Mouse (Mus musculus) thymus, postnatal 4 days (tissue): ENCODE data around the gene Gck.

Experiments
- DNase-seq: peaks from one replicate; pipeline ENCODE4 v3.0.0; 2021

The Gck gene

DNA sequence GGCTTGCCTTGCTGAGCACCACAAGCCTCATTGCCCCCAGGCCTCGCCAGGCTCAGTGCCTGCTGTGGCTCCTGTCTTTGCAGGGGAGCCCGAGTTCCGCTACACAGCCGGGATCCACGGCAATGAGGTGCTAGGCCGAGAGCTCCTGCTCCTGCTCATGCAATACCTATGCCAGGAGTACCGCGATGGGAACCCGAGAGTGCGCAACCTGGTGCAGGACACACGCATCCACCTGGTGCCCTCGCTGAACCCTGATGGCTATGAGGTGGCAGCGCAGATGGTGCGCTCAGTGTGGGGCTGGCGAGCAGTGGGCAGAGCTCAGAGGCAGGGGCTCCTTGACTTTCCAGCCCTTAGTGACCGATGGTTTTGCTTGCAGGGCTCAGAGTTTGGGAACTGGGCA lies 80.5 kb downstream of the Gck start:
- DNase-seq: no peak

DNA sequence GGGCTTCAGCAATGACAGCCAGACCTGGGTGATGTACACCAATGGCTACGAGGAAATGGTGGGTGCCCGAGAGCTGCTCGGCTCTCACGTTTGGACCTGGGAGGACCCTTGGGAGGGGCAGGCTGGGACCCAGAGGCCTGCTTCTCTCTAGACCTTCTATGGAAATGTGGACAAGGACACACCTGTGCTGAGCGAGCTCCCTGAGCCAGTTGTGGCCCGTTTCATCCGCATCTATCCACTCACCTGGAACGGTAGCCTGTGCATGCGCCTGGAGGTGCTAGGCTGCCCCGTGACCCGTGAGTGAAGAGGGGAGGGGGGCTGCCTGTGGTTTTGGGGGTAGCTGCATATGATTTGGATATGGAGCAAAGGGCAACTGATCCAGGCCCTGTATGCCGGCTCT lies 81.6 kb downstream of the Gck start:
- DNase-seq: no peak

DNA sequence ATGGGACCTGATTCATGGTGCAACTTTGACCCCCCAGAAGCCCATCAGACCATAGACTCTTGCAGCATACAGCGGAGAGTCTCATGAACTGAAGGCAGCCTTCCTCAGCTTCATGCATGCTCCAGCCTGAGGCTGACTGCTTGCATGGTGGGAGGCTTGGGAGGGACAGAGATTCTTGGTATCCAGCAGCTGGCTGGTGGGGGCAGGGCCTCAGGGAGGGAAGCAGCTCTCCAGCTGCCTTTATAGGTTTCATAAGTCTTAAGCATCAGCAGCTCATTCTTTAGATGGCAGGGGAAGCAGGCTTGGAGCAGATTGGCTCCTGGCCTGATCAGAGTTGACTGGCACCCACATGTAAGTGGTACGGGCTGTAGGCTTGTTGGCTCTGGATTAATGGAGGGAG lies 82.7 kb downstream of the Gck start:
- DNase-seq: no peak

DNA sequence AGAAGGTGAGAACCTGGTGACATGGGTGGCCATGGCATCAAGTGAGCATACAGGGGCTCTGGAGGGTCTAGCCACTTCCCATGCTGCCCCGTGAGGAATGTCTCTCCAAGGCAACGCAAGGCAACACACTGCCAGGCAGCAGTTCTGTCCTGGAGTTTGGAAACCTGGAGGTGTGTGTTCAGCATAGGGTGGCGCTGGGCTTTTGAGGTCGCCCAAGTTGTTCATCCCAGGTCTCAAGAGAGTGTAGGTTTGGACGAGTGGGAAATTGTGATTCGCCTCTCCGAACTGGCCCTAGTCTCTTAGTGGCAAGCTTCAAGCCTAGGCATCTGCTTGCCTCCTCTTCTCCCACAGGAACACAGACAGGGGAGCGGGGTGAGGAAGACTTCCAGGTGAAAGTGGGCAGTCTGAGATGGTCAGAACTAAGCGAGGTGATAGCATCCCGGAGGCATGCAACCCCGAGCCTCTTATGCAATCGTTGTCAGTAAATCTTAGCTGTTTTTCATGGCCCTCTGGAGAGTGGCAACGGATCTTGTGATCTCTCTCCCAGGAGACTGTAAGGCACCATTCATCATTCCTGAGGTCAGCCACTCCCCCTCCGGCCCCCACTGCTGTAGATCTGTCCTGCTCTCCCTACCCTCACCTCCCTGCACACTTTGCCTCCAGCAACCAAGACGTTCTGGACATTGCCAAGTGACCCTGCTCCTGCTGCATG lies 87.3 kb downstream of the Gck start:
- no peak for DNase-seq

DNA sequence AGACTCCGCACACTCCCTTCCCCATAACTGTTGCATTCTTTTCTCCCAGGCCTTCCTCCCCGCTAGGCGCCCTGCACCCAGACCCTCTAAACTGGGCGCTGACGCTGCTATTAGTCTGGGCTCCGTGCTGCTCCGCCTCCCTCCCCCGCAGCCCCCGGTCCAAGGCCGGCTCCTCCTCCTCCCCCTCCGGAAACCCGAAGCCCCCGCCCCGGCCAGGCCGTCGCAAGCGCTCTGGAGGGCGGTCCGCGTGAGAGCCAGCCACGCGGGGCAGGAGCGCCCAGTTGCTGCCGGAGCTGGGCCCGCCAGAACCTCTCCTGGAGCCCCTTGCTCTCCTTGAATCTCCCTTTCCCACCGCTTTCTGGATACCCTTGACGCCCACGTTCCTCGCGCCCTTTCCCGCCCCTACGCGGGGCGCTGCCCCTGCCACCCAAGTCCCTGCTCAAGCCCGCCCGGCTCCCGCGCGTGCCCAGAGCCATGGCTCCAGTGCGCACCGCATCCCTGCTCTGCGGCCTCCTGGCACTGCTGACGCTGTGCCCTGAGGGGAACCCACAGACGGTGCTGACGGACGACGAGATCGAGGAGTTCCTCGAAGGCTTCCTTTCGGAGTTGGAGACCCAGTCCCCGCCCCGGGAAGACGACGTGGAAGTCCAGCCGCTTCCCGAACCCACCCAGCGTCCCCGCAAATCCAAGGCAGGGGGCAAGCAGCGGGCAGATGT lies 88.0 kb downstream of the Gck start, which contains the start of gene Aebp1:
Gene Aebp1, plus strand, starts transcription at position 270 of the 716 bp plus-strand sequence.
- peak; percentile 58 for DNase-seq

DNA sequence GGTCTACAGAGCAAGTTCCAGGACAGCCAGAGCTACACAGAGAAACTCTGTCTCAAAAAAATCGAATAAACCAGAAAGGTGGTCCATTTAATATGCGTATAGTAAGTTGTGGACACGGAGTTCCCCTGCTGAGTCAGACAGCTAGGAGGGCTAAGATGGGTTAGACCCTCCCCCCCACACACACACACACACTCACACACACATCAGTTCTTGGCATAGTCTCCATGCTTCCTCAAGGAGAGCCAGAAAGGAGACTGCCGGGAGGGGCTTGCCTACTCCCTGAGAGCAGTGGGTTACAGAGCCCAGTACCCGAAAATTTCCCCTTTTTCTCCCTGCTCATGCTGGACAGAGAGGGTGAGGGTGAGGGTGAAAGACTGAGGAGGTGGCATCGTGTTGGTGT lies 89.2 kb downstream of the Gck start:
- no peak for DNase-seq

DNA sequence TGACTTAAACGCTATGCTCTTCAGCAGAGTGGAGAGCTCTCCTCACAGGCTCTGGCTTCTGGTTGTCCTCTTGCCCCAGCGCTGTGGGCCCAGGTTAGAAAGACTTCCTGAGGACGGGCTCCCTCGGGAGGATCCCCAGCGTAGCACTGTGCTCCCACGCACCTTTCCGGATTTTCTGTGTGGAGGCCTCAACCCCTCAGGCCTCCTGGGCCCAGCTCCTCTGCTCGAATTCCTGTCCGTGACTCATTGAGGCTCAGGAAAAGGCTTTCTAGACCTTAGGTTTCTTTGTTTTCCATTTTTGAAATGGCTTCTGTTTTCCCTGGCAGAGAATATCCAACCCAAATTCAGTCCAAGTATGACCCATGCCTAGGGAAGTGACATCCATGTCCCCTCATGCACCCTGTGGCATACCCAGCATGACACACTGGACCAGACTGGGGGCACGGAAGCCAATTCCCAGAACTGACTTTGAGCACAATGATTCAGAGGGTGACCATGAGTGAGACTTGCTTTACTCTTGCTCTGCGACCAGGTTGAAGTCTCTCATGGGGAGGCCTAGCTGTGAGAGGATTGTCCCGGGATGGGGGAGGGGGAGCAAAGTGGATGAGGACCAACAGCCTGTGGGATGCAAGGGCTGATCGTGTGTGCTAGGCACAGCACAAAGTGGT lies 89.9 kb downstream of the Gck start:
- no peak for DNase-seq

DNA sequence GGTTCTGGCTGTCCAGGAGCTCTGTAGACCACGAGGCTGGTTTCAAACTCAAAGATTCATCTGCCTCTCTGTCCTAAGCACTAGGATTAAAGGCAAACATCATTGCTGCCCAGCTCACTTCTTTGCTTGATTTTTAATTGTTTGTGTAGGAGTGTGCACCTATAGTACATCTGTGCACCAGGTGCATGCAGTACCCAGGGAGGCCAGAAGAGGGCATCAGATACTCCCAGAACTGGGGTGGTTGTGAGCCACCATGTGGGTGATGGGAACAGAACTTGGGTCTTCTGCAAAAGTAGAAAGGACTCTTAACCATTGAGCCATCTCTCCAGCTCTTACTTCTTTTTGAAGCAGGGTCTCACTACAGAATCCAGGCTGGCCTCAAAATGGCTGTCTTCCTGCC lies 91.2 kb downstream of the Gck start:
- peak; percentile 34 for DNase-seq

DNA sequence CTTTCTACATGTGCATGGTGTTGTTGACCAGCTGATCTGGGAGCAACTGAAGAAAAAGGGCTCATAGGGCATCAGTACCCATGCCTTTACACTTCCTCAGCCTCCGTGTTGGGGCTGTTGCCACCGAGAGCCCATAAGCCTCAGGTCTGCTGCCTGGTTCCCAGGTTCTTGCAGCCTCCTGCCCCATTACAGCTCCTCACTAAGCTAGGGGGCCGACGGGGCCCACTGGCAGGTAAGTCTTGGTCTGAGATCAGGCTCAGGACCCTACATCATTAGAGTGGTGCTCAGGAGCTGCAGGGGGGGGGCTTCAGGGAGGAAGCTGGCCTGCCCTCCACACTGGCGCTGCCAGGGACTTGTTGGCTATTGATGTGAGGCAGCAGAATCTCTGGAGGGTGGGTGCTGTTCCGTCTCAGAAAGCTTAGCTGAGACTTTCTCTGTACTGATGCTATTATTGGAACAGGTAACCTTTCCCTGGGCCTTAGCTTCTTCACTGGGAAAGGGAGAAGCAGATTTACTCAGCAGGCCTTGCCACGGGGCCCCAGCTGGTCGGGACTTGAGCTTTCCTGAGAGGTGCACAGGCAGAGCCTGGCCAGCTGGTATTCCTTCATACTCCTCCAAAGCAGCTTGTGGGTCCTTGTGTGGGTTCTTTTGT lies 93.3 kb downstream of the Gck start:
- DNase-seq: no peak

DNA sequence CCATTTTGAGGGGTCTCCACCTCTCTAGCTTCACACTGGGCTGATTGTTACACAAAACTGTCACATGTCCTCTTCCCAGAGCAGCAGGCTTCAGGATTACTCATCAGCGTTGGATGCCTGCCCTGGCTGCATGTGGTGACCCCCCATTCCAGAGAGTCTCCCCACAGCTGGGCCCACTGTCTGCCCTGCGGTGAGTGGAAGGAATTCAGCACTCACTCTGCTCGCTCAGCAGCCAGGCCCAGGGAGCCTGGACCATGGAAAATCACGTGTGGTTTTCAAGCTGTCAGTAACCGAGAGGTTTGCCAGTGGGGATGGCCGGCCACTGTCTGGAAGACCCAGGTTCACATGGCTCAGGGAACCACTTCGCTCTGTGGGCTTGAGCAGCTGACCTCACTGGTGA lies 94.0 kb downstream of the Gck start:
- DNase-seq: no peak

DNA sequence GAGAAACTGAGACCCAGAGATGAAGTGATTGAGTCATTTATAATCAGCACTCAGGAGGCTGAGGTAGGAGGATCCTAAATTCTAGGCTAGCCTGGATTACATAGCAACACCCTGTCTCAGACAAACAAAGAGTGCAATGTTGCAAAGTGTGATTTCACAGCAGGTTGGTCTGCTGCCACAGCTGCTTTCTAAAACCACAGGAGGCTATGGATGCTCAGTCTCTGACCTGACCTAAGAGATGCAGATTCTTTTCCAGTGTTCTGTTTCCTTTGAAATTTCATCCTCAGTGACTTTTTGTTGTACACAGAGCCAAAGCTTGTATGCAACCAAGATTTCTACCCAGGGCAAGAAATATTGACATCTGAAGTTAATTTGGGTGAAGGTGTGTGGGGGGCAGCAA lies 94.4 kb downstream of the Gck start:
- no peak for DNase-seq

DNA sequence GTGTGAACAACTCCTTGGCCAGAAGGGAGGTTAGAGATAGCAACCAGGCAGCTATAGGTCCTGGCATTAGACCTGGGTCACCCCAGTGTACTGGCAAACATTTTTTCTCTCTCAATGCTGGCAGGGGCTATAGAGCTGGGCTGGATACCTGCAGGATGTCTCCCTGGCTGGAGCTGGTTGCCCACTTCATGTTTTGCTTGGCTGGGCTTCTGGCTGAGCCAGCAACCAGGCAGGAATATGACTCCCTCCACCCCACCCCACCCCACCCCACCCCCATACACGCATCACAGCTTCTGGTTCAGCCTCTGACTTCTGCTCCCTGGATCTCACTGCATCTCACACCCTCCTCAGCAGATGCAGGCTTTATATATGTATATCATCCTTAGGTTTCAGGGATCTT lies 97.6 kb downstream of the Gck start:
- DNase-seq: no peak

DNA sequence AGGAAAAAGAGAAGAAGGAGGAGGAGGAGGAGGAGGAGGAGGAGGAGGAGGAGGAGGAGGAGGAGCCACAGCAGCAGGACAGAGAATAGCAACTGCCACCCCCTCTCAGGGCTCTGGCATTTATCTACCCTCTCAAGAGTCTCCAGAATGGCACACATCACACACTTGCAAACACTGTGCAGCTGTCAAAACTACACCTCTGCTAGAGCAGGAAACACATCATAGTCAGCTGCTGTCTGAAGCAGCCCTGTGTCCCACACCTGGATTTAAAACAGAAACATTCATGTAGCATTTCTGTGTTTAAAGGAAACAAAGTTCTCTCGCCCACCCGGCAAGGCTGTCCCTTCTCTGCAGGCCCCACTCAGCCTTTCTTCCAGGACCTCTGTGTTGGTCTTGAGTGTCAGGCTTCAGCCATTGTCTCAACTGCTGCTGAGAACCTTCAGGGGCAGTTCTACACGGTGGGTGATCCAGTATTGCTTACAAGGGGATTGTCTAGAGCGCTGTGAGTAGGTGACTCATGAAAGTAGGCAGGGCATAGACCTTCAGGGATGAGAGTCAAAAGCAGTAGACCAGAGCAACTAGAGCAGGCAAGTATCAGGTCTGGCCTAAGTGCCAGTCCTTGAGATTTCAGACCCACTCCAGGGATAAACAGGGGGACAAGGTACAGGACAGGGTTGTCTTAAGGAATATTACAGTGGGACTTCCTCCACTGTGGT lies 98.7 kb downstream of the Gck start:
- peak; percentile 48 for DNase-seq
